Mouse (Mus musculus) erythroblast, adult 5-6 weeks (primary cell): ENCODE results near the gene Zdhhc20. TPM values are rescaled to one million over a fixed set of nuclear protein-coding genes. Genes with fewer than 3 reads are reported as not detected.

Experiments used
- total RNA-seq, 2 experiments: library from RNA; stranded (forward) in 1 of 2; stranded (reverse) in 1 of 2; fragments of 150-400 nt in 1 of 2; fragments of 200-764, 138-1000 nt in 1 of 2; gene quantifications; 2 replicates each; pipeline versions ENCODE4 v1.2.3 to v1.2.4; 2015 to 2017; ENCODE audit warnings: low replicate concordance in 2 of 2

Gene Zdhhc20
- total RNA-seq, 2 experiments from 2014 or later = 10.7 to 11.3 TPM

Other genes starting within 250 kb of the Zdhhc20 start
- gene Xpo4, start 224.8 kb downstream of the Zdhhc20 start, total RNA-seq (2015; ENCODE audit: low replicate concordance) = 13.1 and 15.7 TPM in 2 replicates
- 26.1 and 51.7 TPM in 2 replicates for gene Xpo4, start 224.8 kb downstream of the Zdhhc20 start, total RNA-seq (2017; ENCODE audit: low replicate concordance)
- not detected in 2 replicates for gene Gm49361, start 144.2 kb downstream of the Zdhhc20 start, total RNA-seq (2015; ENCODE audit: low replicate concordance)
- gene Gm49361, start 144.2 kb downstream of the Zdhhc20 start, total RNA-seq (2017; ENCODE audit: low replicate concordance) = not detected in 2 replicates
- 6.3 and 7.9 TPM in 2 replicates for gene Lats2, start 131.9 kb downstream of the Zdhhc20 start, total RNA-seq (2015; ENCODE audit: low replicate concordance)
- gene Lats2, start 131.9 kb downstream of the Zdhhc20 start, total RNA-seq (2017; ENCODE audit: low replicate concordance) = 9.9 and 16.0 TPM in 2 replicates
- 35.7 and 47.8 TPM in 2 replicates for gene Sap18, start 92.1 kb downstream of the Zdhhc20 start, total RNA-seq (2015; ENCODE audit: low replicate concordance)
- 4.3 and 16.0 TPM in 2 replicates for gene Sap18, start 92.1 kb downstream of the Zdhhc20 start, total RNA-seq (2017; ENCODE audit: low replicate concordance)
- 10.4 and 16.7 TPM in 2 replicates for gene Ska3, start 64.1 kb downstream of the Zdhhc20 start, total RNA-seq (2015; ENCODE audit: low replicate concordance)
- 8.9 and 16.1 TPM in 2 replicates for gene Ska3, start 64.1 kb downstream of the Zdhhc20 start, total RNA-seq (2017; ENCODE audit: low replicate concordance)
- 4.0 and 15.5 TPM in 2 replicates for gene Mrpl57, start 64.0 kb downstream of the Zdhhc20 start, total RNA-seq (2015; ENCODE audit: low replicate concordance)
- gene Mrpl57, start 64.0 kb downstream of the Zdhhc20 start, total RNA-seq (2017; ENCODE audit: low replicate concordance) = 5.3 and 10.4 TPM in 2 replicates
- 13.8 and 15.7 TPM in 2 replicates for gene Micu2, start 109.0 kb upstream of the Zdhhc20 start, total RNA-seq (2015; ENCODE audit: low replicate concordance)
- 38.3 and 41.3 TPM in 2 replicates for gene Micu2, start 109.0 kb upstream of the Zdhhc20 start, total RNA-seq (2017; ENCODE audit: low replicate concordance)
- gene Fgf9, start 180.3 kb upstream of the Zdhhc20 start, total RNA-seq (2015; ENCODE audit: low replicate concordance) = not detected in 2 replicates
- gene Fgf9, start 180.3 kb upstream of the Zdhhc20 start, total RNA-seq (2017; ENCODE audit: low replicate concordance) = not detected in 2 replicates